Mouse (Mus musculus): ENCODE measurements around the gene 2010111I01Rik.

- no peak for TF ChIP-seq CTCF (IDR thresholded peaks at IDR 0.05; ENCODE audit: extremely low read depth, insufficient read depth, low read length)
- TF ChIP-seq POLR2A (IDR thresholded peaks at IDR 0.05; ENCODE audit: extremely low read depth, insufficient read depth, low read length): no peak
Measured at GRCm38 (mm10) chr13:62996767-62997166, 32.1 kb downstream of the 2010111I01Rik start.
